Mouse (Mus musculus): ENCODE measurements around the gene Astn2.

DNA sequence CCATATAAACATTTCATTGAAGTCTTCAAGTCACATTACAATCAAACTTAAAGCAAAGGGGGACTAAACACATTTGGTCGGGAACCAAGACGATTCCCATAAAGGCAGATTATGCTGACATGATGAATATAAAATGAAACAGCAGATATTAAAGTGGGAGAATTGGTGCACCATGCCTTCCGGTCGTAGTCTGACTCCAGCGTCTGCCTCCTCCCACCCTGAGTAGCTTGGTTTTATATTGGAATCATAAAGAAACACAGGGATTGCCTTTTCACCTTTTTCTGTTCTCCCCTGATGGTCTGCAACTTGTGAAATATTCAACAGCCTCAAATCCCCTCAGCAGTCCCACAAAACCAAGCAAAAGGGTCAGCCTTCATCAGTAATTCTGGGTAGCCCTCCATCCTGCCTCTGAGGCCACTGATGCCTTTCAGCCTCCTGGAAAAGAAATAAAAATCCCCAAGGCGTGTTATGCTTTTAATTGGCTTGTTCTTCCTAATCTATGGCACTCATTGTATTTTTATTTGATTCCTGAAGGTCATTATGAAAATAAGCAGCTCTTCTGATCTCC is 132.8 kb downstream of the Astn2 start:
- no peak for TF ChIP-seq GATA1 (IDR thresholded peaks at IDR 0.05; ENCODE audit: borderline replicate concordance, low read length)
- TF ChIP-seq FLI1 (IDR thresholded peaks at IDR 0.05; ENCODE audit: low read length): no peak
